Mouse (Mus musculus) MEL (cell line): ENCODE data around the gene Tmco5b.

Experiments used
- CTCF ChIP-seq, 3 experiments: IDR thresholded peaks in 2 of 3; conservative IDR thresholded peaks in 1 of 3; 2 replicates each; pipeline ENCODE4 v1.5.1; 2011 to 2012; ENCODE audit warnings: low read length in 3 of 3, low read depth in 2 of 3, mild to moderate bottlenecking in 2 of 3, improper control_type of control experiment in 1 of 3, inconsistent platforms in 1 of 3, mixed read lengths in 1 of 3, moderate library complexity in 1 of 3; ENCODE audit not compliant: control insufficient read depth in 1 of 3, insufficient read depth in 1 of 3, poor library complexity in 1 of 3, severe bottlenecking in 1 of 3
- JUND ChIP-seq: IDR thresholded peaks from 2 replicates; pipeline ENCODE4 v1.6.1; 2011; ENCODE audit warnings: low read depth, mild to moderate bottlenecking, improper control_type of control experiment, low read length
- NELFE ChIP-seq: IDR thresholded peaks from 2 replicates; pipeline ENCODE4 v1.6.1; 2011; ENCODE audit warnings: low read depth, low read length, improper control_type of control experiment
- POLR2AphosphoS5 ChIP-seq: IDR thresholded peaks from 2 replicates; pipeline ENCODE4 v1.6.1; 2012; ENCODE audit warnings: low read depth, borderline replicate concordance, mild to moderate bottlenecking, inconsistent platforms, low read length, moderate library complexity, mixed read lengths
- USF2 ChIP-seq, 2 experiments: IDR thresholded peaks; 2 replicates each; pipeline ENCODE4 v1.6.1; 2011 to 2012; ENCODE audit warnings: improper control_type of control experiment in 2 of 2, low read length in 2 of 2, borderline replicate concordance in 1 of 2, inconsistent platforms in 1 of 2, low read depth in 1 of 2, mild to moderate bottlenecking in 1 of 2; ENCODE audit not compliant: insufficient read depth in 1 of 2

DNA sequence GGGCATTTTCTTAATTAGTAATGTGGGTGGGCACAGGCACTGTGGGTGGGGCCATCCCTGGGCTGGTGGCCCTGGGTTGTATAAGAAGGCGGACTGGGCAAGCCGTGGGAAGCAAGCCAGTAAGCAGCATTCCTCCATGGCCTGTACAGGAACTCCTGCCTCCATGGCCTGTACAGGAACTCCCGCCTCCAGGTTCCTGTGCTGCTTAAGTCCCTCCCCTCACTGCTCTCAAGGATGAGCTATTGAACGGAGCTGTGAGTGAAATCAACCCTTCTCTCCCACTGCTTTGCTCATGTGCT lies 17.7 kb downstream of the Tmco5b start:
- TF ChIP-seq NELFE (no peak), CTCF (IDR thresholded peaks at IDR 0.05 in 2 of 3, conservative IDR thresholded peaks at IDR 0.05 in 1 of 3; ENCODE audit: control insufficient read depth in 1 of 3, insufficient read depth in 1 of 3, low read depth in 2 of 3, low read length in 3 of 3, poor library complexity in 1 of 3, severe bottlenecking in 1 of 3) (no peak), USF2 (IDR thresholded peaks at IDR 0.05; ENCODE audit: borderline replicate concordance in 1 of 2, insufficient read depth in 1 of 2, low read depth in 1 of 2, low read length in 2 of 2) (no peak), POLR2AphosphoS5 (no peak), JUND (no peak)
